Mouse (Mus musculus): ENCODE results near the gene Lce3e. TPM values are rescaled to one million over a fixed set of nuclear protein-coding genes. Genes with fewer than 3 reads are reported as not detected.

Gene Lce3e
- polyA plus RNA-seq (2016; fragmentation: Nextera tagmentation; extraction: Ambion mirVana) = not detected in 2 replicates

- H3K27me3 ChIP-seq (replicated peaks) = no peaks in the 10 kb centered on the region
- 79% methylated on average over 2 of the region's 2 CpGs for WGBS
- no peaks in the 10 kb centered on the region for H3K36me3 ChIP-seq
- no peak within 1 kb of the TSS for H3K4me2 ChIP-seq
- H3K9ac ChIP-seq = no peak within 1 kb of the TSS
- ATAC-seq (ENCODE audit: insufficient number of reproducible peaks, low FRiP score) = no peak
- H3K4me1 ChIP-seq (replicated peaks) = no peaks in the 10 kb centered on the region
- H3K9me3 ChIP-seq (replicated peaks) = 0 out of 2 replicates have a peak, but pooled peaks cover 3% of the 10 kb centered on the region
- no peak within 1 kb of the TSS for H3K4me3 ChIP-seq
- H3K27ac ChIP-seq (ENCODE audit: poor library complexity, severe bottlenecking) = no peak within 1 kb of the TSS
Measured at GRCm38 (mm10) chr3:92966761-92967160, at the start of gene Lce3e. Lce3e (plus strand) TSS chr3:92967061.

DNA sequence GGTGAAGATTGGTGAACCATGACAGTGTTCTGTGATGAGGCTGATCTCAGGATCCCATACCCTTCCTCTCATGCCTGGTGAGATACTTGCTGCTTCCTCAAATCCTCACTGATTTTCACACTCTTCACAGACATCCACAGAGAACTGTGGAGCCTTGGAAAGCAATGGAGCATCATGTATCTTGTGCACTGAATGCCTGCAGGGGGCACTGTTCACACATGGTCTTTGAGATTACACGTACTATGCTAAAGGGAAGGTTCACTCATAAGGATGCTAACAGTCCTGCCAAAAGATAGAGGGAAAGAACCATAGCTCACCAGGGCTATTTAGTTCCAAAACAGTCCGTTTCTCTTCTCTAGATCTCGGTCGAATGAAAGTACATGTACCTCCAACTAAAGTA lies 46.5 kb upstream of the Lce3e start:
- no peak overlapping the region for H3K4me2 ChIP-seq
- no peaks in the 10 kb centered on the region for H3K4me1 ChIP-seq (replicated peaks)
- ATAC-seq (ENCODE audit: insufficient number of reproducible peaks, low FRiP score) = no peak
- H3K27ac ChIP-seq (ENCODE audit: poor library complexity, severe bottlenecking) = no peak overlapping the region
- no peaks in the 10 kb centered on the region for H3K9me3 ChIP-seq (replicated peaks)
- H3K9ac ChIP-seq = no peak overlapping the region
- H3K36me3 ChIP-seq = no peaks in the 10 kb centered on the region
- H3K4me3 ChIP-seq = no peak overlapping the region
- no peaks in the 10 kb centered on the region for H3K27me3 ChIP-seq (replicated peaks)
- WGBS = 49% methylated on average over 4 of the region's 4 CpGs

GRCm38 (mm10) chr3:92926130-92926529 lies 40.7 kb upstream of the Lce3e start, which contains the start of gene Lce3a:
Lce3a (minus strand) TSS chr3:92926230.
- Histone ChIP-seq H3K36me3 (no peaks in the 10 kb centered on the region), H3K27me3 (replicated peaks) (no peaks in the 10 kb centered on the region), H3K27ac (ENCODE audit: poor library complexity, severe bottlenecking) (no peak within 1 kb of the TSS), H3K4me3 (no peak within 1 kb of the TSS), H3K9ac (no peak within 1 kb of the TSS), H3K4me1 (replicated peaks) (no peaks in the 10 kb centered on the region), H3K4me2 (no peak within 1 kb of the TSS), H3K9me3 (replicated peaks) (no peaks in the 10 kb centered on the region)
- ATAC-seq (ENCODE audit: insufficient number of reproducible peaks, low FRiP score) = no peak
- WGBS = 60% methylated on average over 2 of the region's 2 CpGs

GRCm38 (mm10) chr3:92932679-92933078 lies 34.2 kb upstream of the Lce3e start, which contains the start of gene Lce3b:
Lce3b (plus strand) TSS chr3:92932979.
- ATAC-seq (ENCODE audit: insufficient number of reproducible peaks, low FRiP score) = no peak
- H3K36me3 ChIP-seq = no peaks in the 10 kb centered on the region
- no peaks in the 10 kb centered on the region for H3K9me3 ChIP-seq (replicated peaks)
- H3K4me1 ChIP-seq (replicated peaks) = no peaks in the 10 kb centered on the region
- 56% methylated on average over 2 of the region's 2 CpGs for WGBS
- H3K27ac ChIP-seq (ENCODE audit: poor library complexity, severe bottlenecking) = no peak within 1 kb of the TSS
- no peaks in the 10 kb centered on the region for H3K27me3 ChIP-seq (replicated peaks)
- no peak within 1 kb of the TSS for H3K9ac ChIP-seq
- no peak within 1 kb of the TSS for H3K4me2 ChIP-seq
- H3K4me3 ChIP-seq = no peak within 1 kb of the TSS

DNA sequence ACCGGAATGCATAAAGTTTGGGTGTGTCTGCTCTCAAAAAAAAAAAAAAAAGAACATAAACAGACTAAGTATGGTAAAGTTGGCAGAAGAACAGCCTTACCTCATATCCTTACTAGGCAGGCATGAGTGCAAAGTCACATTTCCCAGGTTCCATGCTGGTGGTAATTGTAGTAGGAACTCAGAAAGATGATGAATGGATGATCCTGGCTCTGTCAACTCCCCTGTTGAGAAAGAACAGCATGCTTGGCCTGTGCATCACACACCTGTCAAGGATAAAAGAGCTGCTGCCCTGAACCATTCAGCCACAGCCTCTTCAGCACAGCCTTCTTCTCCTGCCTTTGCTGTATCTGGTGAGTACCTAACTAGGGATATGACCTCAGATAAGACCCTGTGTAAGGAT lies 22.7 kb upstream of the Lce3e start, which contains the start of gene Lce3c:
Gene Lce3c (plus strand): TSS at position 301 of the 400 bp plus-strand sequence.
- H3K4me3 ChIP-seq = no peak within 1 kb of the TSS
- no peaks in the 10 kb centered on the region for H3K9me3 ChIP-seq (replicated peaks)
- H3K36me3 ChIP-seq = no peaks in the 10 kb centered on the region
- H3K27ac ChIP-seq (ENCODE audit: poor library complexity, severe bottlenecking) = no peak within 1 kb of the TSS
- H3K4me2 ChIP-seq = no peak within 1 kb of the TSS
- 71% methylated on average over 1 of the region's 1 CpGs for WGBS
- no peaks in the 10 kb centered on the region for H3K4me1 ChIP-seq (replicated peaks)
- no peaks in the 10 kb centered on the region for H3K27me3 ChIP-seq (replicated peaks)
- no peak within 1 kb of the TSS for H3K9ac ChIP-seq
- ATAC-seq (ENCODE audit: insufficient number of reproducible peaks, low FRiP score) = no peak

GRCm38 (mm10) chr3:92957090-92957489 lies 9.8 kb upstream of the Lce3e start, which contains the start of gene Lce3d:
Lce3d (plus strand) TSS chr3:92957390.
- Histone ChIP-seq H3K9ac (no peak within 1 kb of the TSS), H3K27ac (ENCODE audit: poor library complexity, severe bottlenecking) (no peak within 1 kb of the TSS), H3K4me3 (no peak within 1 kb of the TSS), H3K36me3 (no peaks in the 10 kb centered on the region), H3K9me3 (replicated peaks) (no peaks in the 10 kb centered on the region), H3K27me3 (replicated peaks) (no peaks in the 10 kb centered on the region), H3K4me2 (no peak within 1 kb of the TSS), H3K4me1 (replicated peaks) (no peaks in the 10 kb centered on the region)
- 90% methylated on average over 1 of the region's 1 CpGs for WGBS
- no peak for ATAC-seq (ENCODE audit: insufficient number of reproducible peaks, low FRiP score)

DNA sequence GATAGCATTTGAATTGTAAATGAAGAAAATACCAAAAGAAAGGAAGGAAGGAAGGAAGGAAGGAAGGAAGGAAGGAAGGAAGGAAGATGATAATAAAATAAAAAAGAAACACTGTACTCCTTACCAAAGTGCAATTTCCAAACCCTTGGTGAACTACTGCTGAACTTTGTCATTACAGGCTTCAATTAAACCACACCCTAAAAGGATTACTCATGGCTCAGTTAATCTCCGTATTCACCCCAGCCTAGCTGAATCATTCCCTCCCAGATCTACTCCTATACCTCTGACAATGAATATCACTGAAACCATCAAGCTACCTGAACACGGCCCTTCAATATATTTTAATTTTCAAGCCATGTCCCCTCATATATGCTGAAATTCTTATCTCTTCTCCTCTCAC lies 11.6 kb downstream of the Lce3e start:
- H3K9ac ChIP-seq = no peak overlapping the region
- no peaks in the 10 kb centered on the region for H3K36me3 ChIP-seq
- H3K27ac ChIP-seq (ENCODE audit: poor library complexity, severe bottlenecking) = no peak overlapping the region
- no peak for ATAC-seq (ENCODE audit: insufficient number of reproducible peaks, low FRiP score)
- 62% methylated on average over 2 of the region's 2 CpGs for WGBS
- H3K27me3 ChIP-seq (replicated peaks) = no peaks in the 10 kb centered on the region
- no peaks in the 10 kb centered on the region for H3K4me1 ChIP-seq (replicated peaks)
- H3K4me3 ChIP-seq = no peak overlapping the region
- H3K9me3 ChIP-seq (replicated peaks) = no peaks in the 10 kb centered on the region
- H3K4me2 ChIP-seq = no peak overlapping the region

DNA sequence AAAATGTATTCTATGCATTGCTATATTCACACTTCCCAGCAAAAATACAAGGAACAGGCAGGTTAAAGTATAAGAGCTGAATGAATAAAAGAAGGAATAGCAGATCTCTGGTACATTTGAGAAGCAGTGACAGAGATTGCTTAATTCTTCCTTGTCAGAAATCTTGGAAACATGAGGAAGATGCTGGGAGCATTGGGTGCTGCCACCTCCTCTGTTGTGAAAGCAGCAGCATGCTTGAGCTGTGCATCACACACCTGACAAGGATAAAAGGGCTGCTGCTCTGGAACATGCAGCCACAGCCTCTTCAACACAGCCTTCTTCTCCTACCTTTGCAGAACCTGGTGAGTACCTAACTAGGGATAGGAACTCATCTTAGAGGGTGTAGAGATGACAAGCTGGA lies 25.1 kb downstream of the Lce3e start, which contains the start of gene Lce3f:
Gene Lce3f (plus strand): TSS at position 301 of the 400 bp plus-strand sequence.
- Histone ChIP-seq H3K4me3 (no peak within 1 kb of the TSS), H3K27ac (ENCODE audit: poor library complexity, severe bottlenecking) (no peak within 1 kb of the TSS), H3K4me1 (replicated peaks) (no peaks in the 10 kb centered on the region), H3K36me3 (no peaks in the 10 kb centered on the region), H3K9ac (no peak within 1 kb of the TSS), H3K9me3 (replicated peaks) (no peaks in the 10 kb centered on the region), H3K4me2 (no peak within 1 kb of the TSS), H3K27me3 (replicated peaks) (no peaks in the 10 kb centered on the region)
- ATAC-seq (ENCODE audit: insufficient number of reproducible peaks, low FRiP score) = no peak

- H3K4me2 ChIP-seq = no peak overlapping the region
- no peak overlapping the region for H3K9ac ChIP-seq
- 6% methylated on average over 7 of the region's 7 CpGs for WGBS
- H3K4me3 ChIP-seq = no peak overlapping the region
- no peak overlapping the region for H3K27ac ChIP-seq (ENCODE audit: poor library complexity, severe bottlenecking)
- ATAC-seq (ENCODE audit: insufficient number of reproducible peaks, low FRiP score) = no peak; the same call in 1 of the 2 replicates
- no peaks in the 10 kb centered on the region for H3K9me3 ChIP-seq (replicated peaks)
- no peaks in the 10 kb centered on the region; the same call in 1 of the 2 replicates for H3K27me3 ChIP-seq (replicated peaks)
- H3K36me3 ChIP-seq = no peaks in the 10 kb centered on the region
- no peaks in the 10 kb centered on the region for H3K4me1 ChIP-seq (replicated peaks)
Measured at GRCm38 (mm10) chr3:92998691-92999090, 31.8 kb downstream of the Lce3e start.

DNA sequence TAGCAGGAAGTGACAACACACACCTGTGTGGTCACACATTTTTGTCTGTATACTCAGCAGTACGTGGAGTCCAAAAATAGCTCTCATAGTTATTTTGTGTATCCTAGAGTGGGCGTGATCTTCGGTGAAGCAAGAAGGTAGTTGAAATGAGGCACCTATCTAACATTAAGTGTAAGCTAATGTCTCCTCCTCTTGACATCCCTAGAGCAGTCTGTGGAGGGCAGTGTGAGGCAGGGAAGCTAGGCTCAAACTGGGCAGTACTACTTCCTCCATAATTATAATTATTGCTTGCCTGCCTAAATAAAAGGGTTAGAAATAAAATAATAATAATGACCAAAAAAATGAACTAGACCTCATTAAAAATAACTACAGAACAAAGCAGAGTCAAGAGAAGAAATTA lies 33.8 kb downstream of the Lce3e start:
- Histone ChIP-seq H3K27me3 (replicated peaks) (no peaks in the 10 kb centered on the region; the same call in 1 of the 2 replicates), H3K4me2 (no peak overlapping the region)

DNA sequence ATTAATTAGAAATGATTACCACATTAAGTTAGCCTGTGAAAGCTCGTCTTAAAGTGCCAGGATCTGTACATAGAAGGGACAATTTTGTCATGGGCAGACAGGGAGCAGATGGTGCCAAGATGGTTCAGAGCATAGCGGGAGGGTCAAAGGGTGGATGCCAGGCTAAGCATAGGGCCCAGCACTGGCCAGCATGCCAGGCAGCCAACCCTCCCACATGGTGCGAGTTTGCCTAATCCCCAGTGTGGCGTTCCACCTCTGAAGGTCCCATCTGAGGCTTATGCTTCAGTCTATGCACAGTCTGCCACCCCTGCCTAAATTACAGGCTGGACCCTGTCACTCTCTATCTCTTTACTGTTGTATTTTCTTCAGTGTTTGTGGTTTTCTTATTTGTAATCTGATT lies 36.0 kb downstream of the Lce3e start:
- ATAC-seq (ENCODE audit: insufficient number of reproducible peaks, low FRiP score) = no peak
- H3K4me1 ChIP-seq (replicated peaks) = no peaks in the 10 kb centered on the region
- H3K27ac ChIP-seq (ENCODE audit: poor library complexity, severe bottlenecking) = no peak overlapping the region
- no peak overlapping the region for H3K4me3 ChIP-seq
- H3K9me3 ChIP-seq (replicated peaks) = no peaks in the 10 kb centered on the region
- 72% methylated on average over 4 of the region's 4 CpGs for WGBS
- H3K36me3 ChIP-seq = no peaks in the 10 kb centered on the region
- H3K27me3 ChIP-seq (replicated peaks) = no peaks in the 10 kb centered on the region; the same call in 1 of the 2 replicates
- H3K9ac ChIP-seq = no peak overlapping the region
- no peak overlapping the region for H3K4me2 ChIP-seq

More for the DNA sequence above, 33.8 kb downstream of the Lce3e start:
- Histone ChIP-seq H3K9me3 (replicated peaks) (no peaks in the 10 kb centered on the region), H3K9ac (no peak overlapping the region), H3K36me3 (no peaks in the 10 kb centered on the region), H3K4me1 (replicated peaks) (no peaks in the 10 kb centered on the region), H3K4me3 (no peak overlapping the region), H3K27ac (ENCODE audit: poor library complexity, severe bottlenecking) (no peak overlapping the region)
- WGBS = 52% methylated on average over 3 of the region's 3 CpGs
- ATAC-seq (ENCODE audit: insufficient number of reproducible peaks, low FRiP score) = no peak

DNA sequence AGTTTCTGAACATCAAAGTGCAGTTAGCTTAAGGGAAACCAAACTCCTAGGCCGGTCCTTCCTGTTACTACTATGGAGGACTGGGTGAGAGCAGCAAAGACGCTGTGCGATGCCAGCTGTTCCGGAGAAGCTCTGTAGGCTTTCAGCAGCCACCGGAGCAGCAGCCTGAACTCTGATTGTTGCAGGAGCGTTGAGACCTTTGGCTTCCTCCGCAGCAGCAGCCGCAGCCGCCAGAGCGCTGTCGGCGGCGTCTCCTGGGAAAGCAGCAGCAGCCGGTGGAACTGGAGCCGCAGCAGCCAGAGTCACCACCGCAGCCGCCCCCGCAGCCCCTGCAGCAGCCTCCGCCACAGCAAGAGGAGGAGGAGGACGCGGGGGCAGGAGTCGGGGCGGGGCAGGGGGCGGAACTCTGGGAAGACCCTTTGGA lies 47.5 kb downstream of the Lce3e start:
- Histone ChIP-seq H3K36me3 (no peaks in the 10 kb centered on the region), H3K9me3 (replicated peaks) (no peaks in the 10 kb centered on the region), H3K27me3 (replicated peaks) (peaks cover 15% of the 10 kb centered on the region), H3K4me1 (replicated peaks) (0 out of 2 replicates have a peak, but pooled peaks cover 5% of the 10 kb centered on the region), H3K27ac (ENCODE audit: poor library complexity, severe bottlenecking) (no peak overlapping the region), H3K4me3 (peak overlapping the region; percentile 65), H3K9ac (peak overlapping the region; percentile 72), H3K4me2 (peak overlapping the region; percentile 92)
- ATAC-seq (ENCODE audit: insufficient number of reproducible peaks, low FRiP score) = 0 out of 2 replicates have a peak, but pooled peaks have one; percentile 42
- under 1% methylated on average over 23 of the region's 24 CpGs for WGBS
